Mouse (Mus musculus): ENCODE data around the gene Gpr135. TPM values are rescaled to one million over a fixed set of nuclear protein-coding genes. Genes with fewer than 3 reads are reported as not detected.

Gpr135 gene
- total and polyA plus RNA-seq, 3 experiments: not detected

GRCm38 (mm10) chr12:72084261-72085023, 13.5 kb upstream of the Gpr135 start:
- TF ChIP-seq POLR2AphosphoS5 (IDR thresholded peaks at IDR 0.05; ENCODE audit: insufficient replicate concordance, low read depth, low read length) (no peak), GATA1 (IDR thresholded peaks at IDR 0.05; ENCODE audit: borderline replicate concordance, low read length) (no peak), TAL1 (conservative IDR thresholded peaks at IDR 0.05; ENCODE audit: low read depth, low read length) (no peak), CTCF (IDR thresholded peaks at IDR 0.05; ENCODE audit: low read depth, low read length) (no peak), GATA2 (IDR thresholded peaks at IDR 0.05; ENCODE audit: borderline replicate concordance, low read depth, low read length) (no peak)
- Histone ChIP-seq H3K4me3 (ENCODE audit: low read depth, low read length) (peak overlapping the region; percentile 75), H3K36me3 (replicated peaks) (peaks cover 2% of the 10 kb centered on the region), H3K27me3 (ENCODE audit: insufficient read depth, low read length) (peaks cover 18% of the 10 kb centered on the region), H3K9me3 (replicated peaks) (no peaks in the 10 kb centered on the region), H3K4me1 (ENCODE audit: insufficient read depth, low read depth, low read length) (peaks cover 40% of the 10 kb centered on the region)
- ATAC-seq (ENCODE audit: extremely low read depth, insufficient number of reproducible peaks, low FRiP score, poor library complexity, severe bottlenecking): no peak
- DNase-seq (ENCODE audit: low spot score): no peak

- TF ChIP-seq GATA2 (IDR thresholded peaks at IDR 0.05; ENCODE audit: borderline replicate concordance, low read depth, low read length): no peak
- no peak for TF ChIP-seq POLR2AphosphoS5 (IDR thresholded peaks at IDR 0.05; ENCODE audit: insufficient replicate concordance, low read depth, low read length)
- TF ChIP-seq CTCF (IDR thresholded peaks at IDR 0.05; ENCODE audit: low read depth, low read length): no peak
- TF ChIP-seq TAL1 (conservative IDR thresholded peaks at IDR 0.05; ENCODE audit: low read depth, low read length): no peak
- no peak for TF ChIP-seq GATA1 (IDR thresholded peaks at IDR 0.05; ENCODE audit: borderline replicate concordance, low read length)
- ATAC-seq (ENCODE audit: extremely low read depth, insufficient number of reproducible peaks, low FRiP score, poor library complexity, severe bottlenecking): no peak
- H3K27me3 ChIP-seq (ENCODE audit: insufficient read depth, low read length): peaks cover 21% of the 10 kb centered on the region
Measured at GRCm38 (mm10) chr12:72083265-72083664, 12.3 kb upstream of the Gpr135 start.

GRCm38 (mm10) chr12:72082370-72082769, 11.4 kb upstream of the Gpr135 start:
- Histone ChIP-seq H3K27me3 (ENCODE audit: insufficient read depth, low read length) (peaks cover 21% of the 10 kb centered on the region), H3K9me3 (replicated peaks) (no peaks in the 10 kb centered on the region), H3K36me3 (replicated peaks) (no peaks in the 10 kb centered on the region), H3K4me1 (ENCODE audit: insufficient read depth, low read depth, low read length) (peaks cover 32% of the 10 kb centered on the region), H3K4me3 (ENCODE audit: low read depth, low read length) (peak overlapping the region; percentile 27; the same call in 1 of the 2 replicates)
- DNase-seq (ENCODE audit: low spot score) (no peak), ATAC-seq (ENCODE audit: extremely low read depth, insufficient number of reproducible peaks, low FRiP score, poor library complexity, severe bottlenecking) (no peak)
- TF ChIP-seq GATA1 (IDR thresholded peaks at IDR 0.05; ENCODE audit: borderline replicate concordance, low read length) (no peak), GATA2 (IDR thresholded peaks at IDR 0.05; ENCODE audit: borderline replicate concordance, low read depth, low read length) (no peak), TAL1 (conservative IDR thresholded peaks at IDR 0.05; ENCODE audit: low read depth, low read length) (no peak), CTCF (IDR thresholded peaks at IDR 0.05; ENCODE audit: low read depth, low read length) (no peak), POLR2AphosphoS5 (IDR thresholded peaks at IDR 0.05; ENCODE audit: insufficient replicate concordance, low read depth, low read length) (no peak)

More at GRCm38 (mm10) chr12:72083265-72083664, 12.3 kb upstream of the Gpr135 start:
- peaks cover 40% of the 10 kb centered on the region for H3K4me1 ChIP-seq (ENCODE audit: insufficient read depth, low read depth, low read length)
- H3K4me3 ChIP-seq (ENCODE audit: low read depth, low read length): no peak overlapping the region
- H3K9me3 ChIP-seq (replicated peaks): no peaks in the 10 kb centered on the region
- DNase-seq (ENCODE audit: low spot score): no peak
- peaks cover 2% of the 10 kb centered on the region for H3K36me3 ChIP-seq (replicated peaks)

GRCm38 (mm10) chr12:72081961-72082360, 11.0 kb upstream of the Gpr135 start:
- H3K27me3 ChIP-seq (ENCODE audit: insufficient read depth, low read length): peaks cover 23% of the 10 kb centered on the region
- no peaks in the 10 kb centered on the region for H3K36me3 ChIP-seq (replicated peaks)
- no peak for DNase-seq (ENCODE audit: low spot score)
- no peak overlapping the region for H3K4me3 ChIP-seq (ENCODE audit: low read depth, low read length)
- H3K9me3 ChIP-seq (replicated peaks): no peaks in the 10 kb centered on the region
- ATAC-seq (ENCODE audit: extremely low read depth, insufficient number of reproducible peaks, low FRiP score, poor library complexity, severe bottlenecking): no peak
- TF ChIP-seq CTCF (IDR thresholded peaks at IDR 0.05; ENCODE audit: low read depth, low read length) (no peak), POLR2AphosphoS5 (IDR thresholded peaks at IDR 0.05; ENCODE audit: insufficient replicate concordance, low read depth, low read length) (no peak), TAL1 (conservative IDR thresholded peaks at IDR 0.05; ENCODE audit: low read depth, low read length) (no peak), GATA1 (IDR thresholded peaks at IDR 0.05; ENCODE audit: borderline replicate concordance, low read length) (no peak), GATA2 (IDR thresholded peaks at IDR 0.05; ENCODE audit: borderline replicate concordance, low read depth, low read length) (no peak)
- H3K4me1 ChIP-seq (ENCODE audit: insufficient read depth, low read depth, low read length): peaks cover 30% of the 10 kb centered on the region

- TF ChIP-seq GATA2 (IDR thresholded peaks at IDR 0.05; ENCODE audit: borderline replicate concordance, low read depth, low read length) (no peak), POLR2AphosphoS5 (IDR thresholded peaks at IDR 0.05; ENCODE audit: insufficient replicate concordance, low read depth, low read length) (no peak), CTCF (IDR thresholded peaks at IDR 0.05; ENCODE audit: low read depth, low read length) (no peak), GATA1 (IDR thresholded peaks at IDR 0.05; ENCODE audit: borderline replicate concordance, low read length) (no peak), TAL1 (conservative IDR thresholded peaks at IDR 0.05; ENCODE audit: low read depth, low read length) (no peak)
- Histone ChIP-seq H3K9me3 (replicated peaks) (peaks cover 3% of the 10 kb centered on the region; the same call in 1 of the 2 replicates), H3K4me3 (ENCODE audit: low read depth, low read length) (no peak overlapping the region), H3K4me1 (ENCODE audit: insufficient read depth, low read depth, low read length) (peaks cover 9% of the 10 kb centered on the region), H3K36me3 (replicated peaks) (no peaks in the 10 kb centered on the region), H3K27me3 (ENCODE audit: insufficient read depth, low read length) (peaks cover 33% of the 10 kb centered on the region)
- DNase-seq (ENCODE audit: low spot score) (no peak), ATAC-seq (ENCODE audit: extremely low read depth, insufficient number of reproducible peaks, low FRiP score, poor library complexity, severe bottlenecking) (no peak)
Measured at GRCm38 (mm10) chr12:72078248-72078647, 7.3 kb upstream of the Gpr135 start.

GRCm38 (mm10) chr12:72069626-72070326, 1.1 kb downstream of the Gpr135 start:
- Histone ChIP-seq H3K36me3 (replicated peaks) (no peaks in the 10 kb centered on the region), H3K9me3 (replicated peaks) (peaks cover 19% of the 10 kb centered on the region), H3K4me1 (ENCODE audit: insufficient read depth, low read depth, low read length) (no peaks in the 10 kb centered on the region; the same call in 1 of the 2 replicates), H3K27me3 (ENCODE audit: insufficient read depth, low read length) (peaks cover 20% of the 10 kb centered on the region), H3K4me3 (ENCODE audit: low read depth, low read length) (peak overlapping the region; percentile 36)
- DNase-seq (ENCODE audit: low spot score) (no peak), ATAC-seq (ENCODE audit: extremely low read depth, insufficient number of reproducible peaks, low FRiP score, poor library complexity, severe bottlenecking) (no peak)
- TF ChIP-seq TAL1 (conservative IDR thresholded peaks at IDR 0.05; ENCODE audit: low read depth, low read length) (no peak), POLR2AphosphoS5 (IDR thresholded peaks at IDR 0.05; ENCODE audit: insufficient replicate concordance, low read depth, low read length) (no peak), CTCF (IDR thresholded peaks at IDR 0.05; ENCODE audit: low read depth, low read length) (no peak), GATA1 (IDR thresholded peaks at IDR 0.05; ENCODE audit: borderline replicate concordance, low read length) (no peak)
